Mouse (Mus musculus) frontal cortex, adult (tissue): ENCODE results near the gene Tmem231.

Experiments
- ATAC-seq: cut with Nextera tagmentation; 2 replicates; pipeline ENCODE4 v1.9.2; 2017; ENCODE audit warnings: mild to moderate bottlenecking, moderate library complexity, mixed read lengths; ENCODE audit not compliant: low TSS enrichment

Gene Tmem231

DNA sequence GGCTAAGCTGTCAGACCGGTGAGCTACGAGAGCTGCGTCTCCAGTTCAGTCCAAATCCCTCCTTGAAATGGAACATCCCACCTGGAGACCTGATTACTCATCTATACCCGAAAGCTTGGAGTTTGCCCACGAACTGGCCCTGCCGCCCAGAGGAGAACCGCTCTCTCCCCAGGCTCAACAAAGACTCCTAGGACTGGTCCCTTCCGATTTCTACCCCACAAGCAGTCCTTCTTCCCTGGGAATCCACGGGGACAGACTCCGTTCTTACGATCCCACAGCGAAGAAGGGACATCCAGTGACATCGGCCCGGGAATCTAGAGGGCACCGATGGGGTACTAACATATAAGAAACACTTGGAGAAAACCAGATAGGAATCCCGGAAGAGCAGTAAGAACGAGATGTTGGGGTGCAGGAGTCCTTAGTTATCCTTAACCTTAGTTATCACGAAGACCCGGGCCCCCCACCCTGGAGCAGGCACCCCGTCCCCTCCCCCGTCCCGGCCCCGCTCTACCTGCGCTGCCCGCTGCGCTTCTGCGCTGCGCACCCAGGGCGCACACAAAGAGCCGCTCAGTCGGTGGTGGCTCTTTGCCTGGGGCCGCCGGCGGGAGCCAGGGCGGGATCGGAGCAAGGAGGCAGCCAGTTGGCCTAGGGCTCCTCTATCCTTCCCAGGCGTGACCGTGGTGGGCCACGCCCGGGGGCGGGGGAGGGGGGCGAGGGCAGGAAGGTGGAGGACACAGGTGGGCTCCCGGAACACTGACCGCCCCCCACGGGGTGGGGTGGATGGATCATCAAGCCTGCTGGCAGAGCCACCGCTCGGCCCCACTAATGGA, 23.8 kb downstream of the Tmem231 start, which contains the start of gene Chst5:
Gene Chst5, minus strand, starts transcription at position 827 of the 830 bp plus-strand sequence.
- ATAC-seq: no peak

DNA sequence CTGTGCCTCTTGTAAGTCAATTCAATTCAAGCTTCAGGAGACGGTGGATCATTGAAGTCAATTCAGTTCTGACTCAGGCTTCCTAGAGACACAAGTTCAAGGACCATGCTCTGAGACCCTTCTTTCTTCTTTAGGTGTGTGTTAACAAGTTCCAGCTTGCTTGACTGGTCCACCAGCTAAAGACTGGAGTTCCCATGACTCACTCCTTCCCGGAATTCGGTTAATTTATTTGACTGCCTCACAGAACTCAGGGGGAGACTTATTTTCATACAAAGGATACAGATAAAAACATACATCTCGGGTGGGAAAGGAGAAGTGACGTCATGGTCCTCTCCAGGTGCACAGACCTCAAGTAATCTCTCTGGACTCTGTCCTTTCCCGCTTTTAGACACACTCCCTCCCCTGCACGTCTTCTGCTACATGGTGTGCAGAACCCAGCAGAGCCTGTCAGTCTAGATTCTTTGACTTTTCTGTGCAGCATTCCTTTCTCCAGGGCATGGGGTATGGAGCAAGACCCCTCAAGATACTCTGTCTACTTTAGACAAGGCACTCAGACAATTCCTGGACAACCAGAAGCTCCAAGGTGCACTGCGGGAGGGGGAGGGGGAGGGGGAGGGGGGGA, 28.1 kb downstream of the Tmem231 start:
- ATAC-seq: no peak

DNA sequence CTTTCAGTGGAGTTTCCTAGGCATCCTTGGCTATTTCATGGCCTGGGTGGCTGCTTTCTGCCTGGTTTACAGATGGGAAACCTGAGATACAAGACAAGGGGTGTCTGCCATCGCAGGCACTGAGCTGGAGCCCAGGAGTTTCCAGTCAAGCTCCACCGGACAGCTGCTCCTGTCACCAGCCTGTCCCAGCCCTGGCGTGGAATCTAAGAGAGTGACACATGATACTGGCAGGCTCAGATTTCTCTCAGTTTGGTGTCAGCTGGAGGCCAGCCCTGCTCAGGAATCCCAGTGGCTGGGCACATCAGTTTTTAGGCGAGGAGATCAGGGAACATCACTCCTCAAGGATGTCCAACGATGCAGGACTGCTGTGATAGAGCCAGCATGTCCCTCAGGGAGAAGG, 31.6 kb downstream of the Tmem231 start:
- no peak for ATAC-seq

DNA sequence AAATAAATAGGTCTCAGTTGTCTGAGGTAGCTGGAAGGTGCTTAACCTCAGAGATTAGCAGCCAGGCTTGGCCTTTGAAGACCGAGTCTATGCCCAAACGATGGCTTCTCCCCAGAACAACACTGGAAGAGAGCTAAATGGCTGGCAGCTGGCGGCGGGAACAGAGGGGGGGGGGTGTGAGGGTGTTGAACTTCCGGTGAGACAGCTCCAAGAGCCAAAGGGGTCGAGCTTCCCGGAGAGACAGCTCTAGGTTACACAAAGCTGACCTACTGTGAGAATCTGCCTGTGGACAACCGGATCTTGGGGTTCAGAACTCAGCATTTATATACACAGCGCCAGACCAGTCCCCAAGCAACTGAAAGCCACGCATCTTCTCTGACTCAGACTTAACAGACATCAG, 35.1 kb downstream of the Tmem231 start:
- ATAC-seq: no peak

DNA sequence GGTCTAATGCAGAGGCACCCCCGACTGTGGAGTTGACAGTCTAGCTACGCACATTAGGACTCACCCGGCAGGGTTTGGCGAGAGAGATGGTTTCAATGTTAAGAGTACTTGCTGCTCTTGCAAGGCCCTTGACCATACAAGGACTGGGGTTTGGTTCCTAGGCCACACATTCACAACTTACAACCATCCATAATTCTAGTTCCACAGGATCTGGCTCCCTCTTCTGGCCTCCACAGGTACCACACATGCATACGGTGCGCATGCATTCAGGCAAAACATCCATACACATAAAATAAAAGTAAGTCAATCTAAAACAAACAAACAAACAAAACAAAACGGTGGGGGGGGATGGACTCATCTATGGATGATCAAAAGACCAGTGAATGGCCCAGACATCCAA, 38.7 kb downstream of the Tmem231 start:
- no peak for ATAC-seq

DNA sequence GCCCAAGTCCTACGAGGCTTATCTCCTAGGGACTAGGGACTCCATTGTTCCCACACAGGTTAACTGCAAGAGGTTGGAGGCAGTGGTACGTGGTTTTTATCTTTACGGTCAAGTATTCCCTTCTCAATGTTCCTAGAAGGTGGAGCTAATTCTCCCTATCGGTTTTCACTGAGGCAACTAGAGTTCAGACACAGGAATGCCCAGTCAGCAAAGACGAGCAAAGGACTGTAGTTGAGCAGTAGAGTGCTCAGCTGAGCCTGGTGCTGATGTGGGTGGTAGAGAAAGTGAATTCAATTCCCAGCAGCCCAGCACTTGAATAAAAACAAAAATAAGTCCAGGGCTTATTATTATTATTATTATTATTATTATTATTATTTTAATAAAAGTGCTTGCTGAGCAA, 41.1 kb downstream of the Tmem231 start:
- ATAC-seq: no peak

DNA sequence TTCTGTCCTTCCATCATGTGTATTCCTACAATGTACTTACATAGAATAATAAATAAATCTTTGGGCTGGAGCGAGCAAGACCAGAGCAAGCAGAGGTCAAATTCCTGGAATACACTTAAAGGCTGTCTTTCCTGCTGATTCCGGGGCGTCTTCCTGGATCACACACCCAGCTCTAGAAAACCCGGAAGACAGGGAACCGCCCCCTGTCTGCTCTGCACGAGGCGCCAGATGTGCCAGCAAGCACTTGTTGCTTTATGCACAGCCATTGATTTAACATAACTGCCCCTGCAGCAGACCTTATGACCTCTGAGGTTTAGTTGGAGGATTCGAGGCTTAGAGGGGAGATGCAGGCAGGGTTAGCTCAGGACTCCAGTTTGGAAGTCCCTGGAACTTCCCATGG, 41.7 kb downstream of the Tmem231 start:
- no peak for ATAC-seq

DNA sequence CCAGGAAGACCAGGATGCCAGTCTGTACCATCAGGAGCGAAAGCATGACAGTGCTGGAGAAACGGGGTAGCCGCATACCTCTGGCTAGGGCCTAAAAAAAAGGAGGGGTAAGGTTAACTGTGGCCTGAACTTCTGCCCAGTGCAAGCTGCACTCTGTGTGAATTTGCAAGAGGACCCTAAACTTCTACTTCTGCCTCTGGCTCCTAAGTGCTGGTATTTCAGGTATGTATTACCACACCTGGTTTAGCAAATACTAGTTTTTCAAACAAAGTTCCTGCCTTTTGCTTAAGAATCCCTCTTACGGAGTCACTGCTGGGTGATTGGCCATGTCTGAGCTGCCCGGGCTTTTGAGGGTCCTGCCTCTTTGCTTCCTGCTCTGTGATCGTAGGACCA, 42.8 kb downstream of the Tmem231 start:
- no peak for ATAC-seq

DNA sequence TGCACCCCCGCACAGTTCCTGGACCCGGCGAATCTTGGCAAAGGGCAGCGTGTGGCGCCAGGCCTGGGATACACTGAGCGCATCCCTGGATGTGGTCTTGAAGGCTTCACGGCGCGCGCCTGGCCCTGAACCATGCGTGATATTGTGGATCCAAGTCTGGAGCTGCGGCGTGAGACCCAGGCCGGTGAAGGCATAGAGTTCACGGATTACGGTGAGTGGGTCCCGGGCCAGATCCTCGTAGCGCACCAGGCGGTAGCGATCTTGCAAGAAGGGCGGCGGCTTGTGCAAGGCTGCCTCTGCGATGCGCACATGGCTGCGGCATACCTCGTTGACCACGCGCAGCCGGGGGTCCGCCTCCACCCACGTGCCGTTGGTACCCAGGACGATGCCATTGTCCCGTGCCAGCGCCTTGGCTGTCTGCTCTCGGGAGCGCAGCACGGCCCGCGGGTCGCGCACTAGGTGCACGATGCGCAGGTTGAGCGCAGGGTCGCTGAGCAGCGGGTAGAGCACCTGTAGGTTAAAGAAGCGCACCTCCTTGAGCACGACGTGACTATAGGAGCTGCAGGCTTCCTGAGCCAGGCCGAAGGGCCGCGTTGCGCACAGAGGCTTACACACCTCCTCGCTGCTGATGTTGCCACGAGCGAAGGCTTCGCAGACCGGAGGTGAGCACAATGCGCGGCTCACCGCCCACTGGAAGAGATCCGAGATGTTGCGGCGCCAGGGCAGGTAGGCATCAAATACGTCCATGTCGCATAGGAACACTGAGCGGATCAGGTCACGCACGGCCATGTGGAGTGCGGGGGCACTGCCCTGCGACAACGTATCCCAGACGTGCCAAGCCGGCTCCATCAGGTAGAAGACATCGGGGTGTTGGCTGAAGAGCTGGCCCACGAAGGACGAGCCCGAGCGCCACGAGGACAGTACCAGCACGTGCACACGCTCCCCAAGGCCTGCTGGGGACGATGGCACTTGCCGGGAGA, 43.5 kb downstream of the Tmem231 start:
- peak; percentile 62; the same call in 1 of the 2 replicates for ATAC-seq

DNA sequence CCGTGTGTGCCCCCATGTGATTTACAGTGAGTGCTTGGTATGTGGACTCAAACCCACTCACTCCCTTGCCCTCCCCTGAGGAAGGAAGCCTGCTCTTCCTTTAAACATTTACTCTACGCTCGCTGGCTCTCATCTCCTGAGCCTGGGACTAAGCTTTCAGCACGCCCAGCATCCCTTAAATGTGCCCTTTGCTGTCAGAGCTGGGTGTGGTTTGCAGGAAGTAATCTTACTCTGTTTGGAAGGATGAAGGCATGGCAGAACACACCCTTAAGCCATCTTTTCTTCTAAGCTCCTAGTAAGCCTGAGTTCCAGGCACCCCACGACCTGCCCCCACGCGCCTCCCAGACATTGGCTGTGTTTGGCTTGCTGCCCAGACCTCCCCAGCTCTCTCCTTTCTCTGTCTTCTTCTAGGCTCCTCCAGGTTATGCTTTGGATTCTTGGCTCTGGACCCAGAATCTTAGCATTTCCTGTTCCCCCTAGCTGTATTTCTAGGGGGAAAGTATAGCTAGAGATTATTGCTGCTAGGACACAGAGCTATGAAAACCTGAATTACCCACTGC, 45.5 kb downstream of the Tmem231 start:
- ATAC-seq: no peak

DNA sequence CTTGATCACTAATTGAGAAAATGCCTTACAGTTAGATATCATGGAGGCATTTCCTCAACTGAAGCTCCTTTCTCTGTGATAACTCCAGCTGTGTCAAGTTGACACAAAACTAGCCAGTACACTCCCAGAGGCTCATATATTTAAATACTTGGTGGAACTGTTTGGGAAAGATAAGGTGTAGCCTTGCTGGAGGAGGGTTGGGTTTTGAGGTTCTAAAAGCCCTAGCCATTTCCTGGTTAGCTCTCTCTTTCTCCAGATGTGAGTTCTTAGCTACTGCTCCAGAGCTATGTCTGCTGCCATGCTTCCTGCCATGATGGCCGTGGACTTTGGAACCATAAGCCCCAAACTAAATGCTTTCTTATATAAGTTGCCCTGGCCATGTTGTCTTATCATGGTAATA, 46.2 kb downstream of the Tmem231 start:
- ATAC-seq: no peak

DNA sequence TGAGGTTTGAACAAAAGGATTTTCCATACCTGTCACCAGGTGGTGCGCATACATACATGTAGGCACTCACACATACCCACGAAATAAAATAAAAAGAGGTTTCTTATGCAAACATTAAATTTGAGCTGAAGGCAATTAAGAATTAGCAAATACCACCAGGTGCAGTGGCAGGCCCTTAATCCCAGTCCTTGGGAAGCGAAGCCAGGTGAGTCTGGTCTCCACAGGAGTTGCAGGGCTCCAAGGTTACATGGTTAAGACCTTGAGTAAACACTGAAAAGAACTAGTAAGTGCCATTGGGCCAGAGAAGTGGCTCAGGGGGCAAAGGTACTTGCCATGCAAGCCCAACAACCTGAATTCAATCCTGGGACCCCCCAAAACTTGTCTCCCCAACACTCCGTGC, 50.1 kb downstream of the Tmem231 start:
- no peak for ATAC-seq

DNA sequence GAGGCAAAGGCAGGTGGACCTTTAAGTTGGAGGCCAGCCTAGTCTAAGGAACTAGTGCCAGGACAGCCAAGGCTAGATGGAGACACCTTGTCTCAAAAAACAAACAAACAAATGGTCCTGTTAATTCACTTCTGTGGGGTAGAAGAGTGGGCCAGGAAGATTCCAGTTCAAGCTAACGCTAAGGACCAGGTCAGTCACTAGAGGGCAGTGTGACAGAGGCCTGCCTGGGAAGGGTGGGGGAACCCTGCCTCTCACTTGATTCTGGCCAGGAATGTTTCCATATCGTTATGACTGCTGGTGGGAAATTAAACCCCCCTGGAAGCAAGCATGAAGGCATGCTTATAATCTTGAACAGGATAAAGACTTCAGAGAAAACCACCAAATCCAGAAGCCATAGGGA, 52.1 kb downstream of the Tmem231 start:
- peak; percentile 84 for ATAC-seq

DNA sequence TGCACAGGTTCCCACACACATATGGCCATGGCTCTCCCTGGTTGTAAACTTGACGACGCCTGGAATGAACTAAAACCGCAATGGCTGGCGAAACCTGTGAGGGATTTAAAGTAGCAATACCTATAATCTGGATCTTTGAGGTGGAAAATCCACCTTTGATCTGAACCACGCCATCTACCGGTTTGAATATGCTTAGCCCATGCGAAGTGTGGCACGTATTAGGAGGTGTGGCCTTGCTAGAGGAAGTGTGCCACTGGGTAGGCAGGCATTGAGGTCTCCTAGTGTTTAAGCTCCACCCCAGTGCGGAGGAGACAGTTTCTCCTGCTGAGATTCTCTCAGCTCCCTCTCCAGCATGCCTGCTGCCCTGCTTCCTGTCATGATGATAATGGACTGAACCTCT, 56.0 kb downstream of the Tmem231 start:
- no peak for ATAC-seq

DNA sequence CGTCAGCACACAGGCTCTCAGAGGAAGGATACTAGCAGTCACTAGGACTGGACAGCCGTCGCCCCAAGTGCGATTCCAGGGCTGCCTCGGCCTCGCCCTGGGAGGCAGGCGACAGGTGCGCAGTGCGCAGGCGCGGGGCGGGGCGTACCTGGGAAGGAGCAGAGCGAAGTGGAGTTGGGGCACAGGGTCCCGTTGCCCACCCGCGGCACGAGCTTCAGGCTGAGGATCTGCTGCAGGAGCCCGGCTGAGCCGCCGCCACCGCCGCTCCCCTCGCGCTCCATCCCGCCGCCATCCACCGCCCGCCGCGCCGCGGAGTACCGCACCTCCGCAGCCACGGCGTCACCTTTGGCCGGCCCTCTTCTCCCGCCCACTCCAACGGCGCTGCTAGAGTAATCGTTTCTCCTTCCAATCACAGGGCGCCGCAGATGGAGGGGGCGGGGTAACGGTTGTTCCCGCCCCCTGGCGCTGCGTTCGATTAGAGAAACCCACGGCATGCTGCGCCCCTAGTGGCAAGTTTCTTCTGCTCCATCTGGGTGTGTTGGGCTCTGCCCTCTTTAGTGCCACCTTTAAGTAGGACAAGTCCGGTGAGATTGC, 57.2 kb downstream of the Tmem231 start, which contains the start of gene Tmem170:
Gene Tmem170, minus strand, starts transcription at position 396 of the 594 bp plus-strand sequence.
- peak; percentile 98 for ATAC-seq

DNA sequence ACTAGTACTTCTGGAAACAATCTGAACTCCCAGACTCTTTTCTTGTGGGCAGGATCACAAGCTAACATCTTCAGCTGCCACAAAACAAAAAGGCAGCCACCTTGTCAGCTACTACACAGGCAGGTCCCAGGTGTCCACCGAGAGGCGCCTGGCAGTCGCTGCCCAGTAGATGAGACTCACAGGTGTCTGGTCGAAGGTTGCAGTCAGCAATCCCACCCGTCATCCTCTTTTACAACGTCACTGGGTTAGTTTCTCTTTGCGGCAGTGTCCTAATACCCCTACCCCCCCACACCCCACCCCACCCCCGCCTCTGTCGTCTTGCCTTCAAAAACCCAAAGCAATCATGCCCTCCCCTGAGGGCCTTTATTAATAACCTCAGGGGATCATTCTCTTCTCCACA, 57.9 kb downstream of the Tmem231 start:
- ATAC-seq: no peak

DNA sequence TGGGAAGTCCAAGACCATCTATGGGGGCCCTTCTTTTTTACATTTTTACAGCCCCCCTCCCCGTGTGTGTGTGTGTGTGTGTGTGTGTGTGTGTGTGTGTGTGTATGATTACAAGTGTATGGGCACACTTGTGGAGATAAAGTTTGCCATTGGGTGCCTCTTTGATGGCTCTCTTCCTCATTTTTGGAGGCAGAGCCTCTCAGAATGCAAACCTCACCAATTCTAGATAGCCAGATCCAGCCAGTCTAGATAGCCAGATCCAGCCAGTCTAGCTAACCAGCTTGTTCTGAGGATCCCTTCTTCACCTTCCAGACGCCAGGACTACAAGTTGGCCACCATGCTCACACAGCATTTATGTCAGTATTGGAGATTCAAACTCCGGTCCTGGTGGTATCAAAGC, 62.4 kb downstream of the Tmem231 start:
- no peak for ATAC-seq

DNA sequence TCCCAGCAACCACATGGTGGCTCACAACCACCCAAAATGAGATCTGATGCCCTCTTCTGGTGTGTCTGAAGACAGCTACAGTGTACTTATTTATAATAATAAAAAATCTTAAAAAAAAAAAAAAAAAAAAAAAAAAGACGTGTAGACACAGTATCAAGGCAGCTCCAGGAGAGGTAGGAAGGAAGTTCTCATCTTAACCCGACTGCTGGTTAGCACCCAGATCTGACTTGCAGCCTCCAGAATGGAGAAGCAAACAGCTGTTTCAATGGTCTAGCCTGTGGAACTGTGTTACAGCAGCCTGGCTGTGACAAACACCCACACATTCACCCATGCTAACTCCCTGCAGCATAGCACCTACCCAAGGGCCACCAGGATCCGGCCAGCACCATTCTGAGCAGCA, 63.3 kb downstream of the Tmem231 start:
- ATAC-seq: no peak

DNA sequence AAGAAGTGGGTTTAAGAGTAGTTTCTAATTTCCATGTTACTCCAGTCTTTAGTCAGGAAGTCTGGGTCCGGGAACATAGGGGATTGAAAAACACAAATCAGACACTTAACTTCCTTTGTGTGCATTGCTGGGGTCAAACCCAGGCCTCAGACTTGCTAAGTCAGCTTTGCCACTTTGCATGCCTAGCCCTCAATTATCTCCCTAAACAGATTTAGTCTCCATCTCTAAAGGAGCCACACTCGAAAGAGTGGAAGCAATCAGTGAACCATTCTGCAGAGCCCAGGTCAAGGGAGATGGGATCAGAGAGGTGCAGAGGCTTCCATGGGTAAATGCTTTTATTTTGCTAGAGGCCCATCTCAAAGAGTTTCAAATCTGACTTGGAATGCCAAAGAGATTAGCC, 65.0 kb downstream of the Tmem231 start:
- no peak for ATAC-seq

DNA sequence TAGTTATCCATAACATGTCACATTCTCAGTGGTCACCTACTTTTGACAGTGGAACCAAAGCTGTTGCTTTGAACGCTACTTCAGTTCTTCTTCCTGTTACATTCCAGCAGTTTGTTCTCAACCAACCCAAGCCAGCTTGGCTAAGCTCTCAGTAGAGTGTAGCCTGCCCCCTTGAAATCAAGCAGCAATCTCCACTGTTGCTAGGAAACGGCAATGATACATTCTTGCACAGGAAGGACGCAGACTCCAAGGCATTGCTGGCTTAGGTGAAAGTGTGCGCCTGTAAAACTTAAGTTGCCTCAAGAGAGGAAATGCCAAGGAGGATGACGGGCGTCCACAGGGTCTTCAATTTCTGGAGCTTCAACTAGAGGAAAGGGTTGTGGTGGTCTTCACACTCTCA, 67.8 kb downstream of the Tmem231 start:
- ATAC-seq: 0 out of 2 replicates have a peak, but pooled peaks have one; percentile 62

DNA sequence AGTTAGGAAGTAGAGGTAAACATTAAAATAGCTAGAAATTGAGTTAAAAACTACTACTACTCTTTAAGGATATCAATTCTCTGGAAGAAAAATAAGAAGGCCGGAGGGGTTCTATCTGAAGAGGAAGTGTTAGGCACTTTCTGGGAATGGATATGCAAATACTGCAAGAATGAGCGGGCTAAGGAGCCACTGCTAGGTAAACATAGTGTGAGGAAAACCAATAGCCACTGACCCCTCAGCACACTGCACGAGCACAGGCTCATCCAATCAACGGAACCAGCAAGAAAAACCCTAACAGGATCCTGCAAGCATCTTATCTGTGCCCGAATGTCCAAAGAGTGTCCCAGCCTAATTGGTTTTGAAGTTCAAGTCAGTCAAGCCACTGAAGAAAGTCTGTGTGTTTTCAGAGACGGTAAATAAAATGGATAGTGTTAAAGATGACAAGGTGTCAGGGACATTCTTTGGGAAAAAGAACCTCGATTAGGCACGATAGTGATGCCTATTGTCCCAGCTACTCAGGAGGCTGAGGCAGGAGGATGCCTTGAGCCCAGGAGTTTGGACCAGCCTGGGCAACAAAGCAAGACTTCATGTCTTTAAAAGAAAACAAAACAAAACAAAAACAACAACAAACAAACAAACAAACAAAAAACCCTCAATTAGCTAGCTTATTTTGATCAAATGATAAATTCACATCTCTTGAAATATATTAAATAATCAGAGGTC, 68.4 kb downstream of the Tmem231 start:
- ATAC-seq: no peak
